Mouse (Mus musculus) thymus, postnatal 14 days (tissue): ENCODE data around the gene Cldn20.

Source experiments
- DNase-seq: peaks from one replicate; pipeline ENCODE4 v3.0.0; 2021

Gene Cldn20

GRCm38 (mm10) chr17:3532254-3532653 lies at the start of gene Cldn20:
Gene Cldn20 (plus strand): TSS chr17:3532554.
- no peak for DNase-seq

DNA sequence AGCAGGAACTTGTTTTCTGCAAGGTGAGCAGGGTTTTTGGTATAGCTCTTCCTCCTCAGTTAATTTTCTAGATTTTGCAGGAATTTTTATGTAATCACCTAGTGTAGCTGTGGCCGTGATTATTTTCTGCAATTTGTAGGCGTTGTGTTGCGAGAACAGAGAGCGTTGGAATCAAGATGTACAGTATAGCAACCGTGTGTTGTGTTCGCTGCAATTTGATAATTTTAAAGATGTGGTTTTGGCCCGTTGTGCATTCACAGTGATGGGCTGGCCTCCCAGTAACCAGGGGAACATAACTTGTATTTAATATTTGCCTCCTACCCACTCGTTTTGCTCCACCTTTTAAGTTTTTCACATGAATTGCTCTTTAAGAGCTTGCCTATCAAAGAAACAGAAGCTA lies 49.3 kb upstream of the Cldn20 start:
- DNase-seq: no peak

- DNase-seq: no peak
Observed at GRCm38 (mm10) chr17:3485851-3486250, 46.5 kb upstream of the Cldn20 start.

- no peak for DNase-seq
Observed at GRCm38 (mm10) chr17:3487211-3487610, 45.1 kb upstream of the Cldn20 start.

- no peak for DNase-seq
Observed at GRCm38 (mm10) chr17:3487721-3488601, 44.4 kb upstream of the Cldn20 start.

GRCm38 (mm10) chr17:3490216-3490895 lies 42.0 kb upstream of the Cldn20 start:
- DNase-seq: no peak

DNA sequence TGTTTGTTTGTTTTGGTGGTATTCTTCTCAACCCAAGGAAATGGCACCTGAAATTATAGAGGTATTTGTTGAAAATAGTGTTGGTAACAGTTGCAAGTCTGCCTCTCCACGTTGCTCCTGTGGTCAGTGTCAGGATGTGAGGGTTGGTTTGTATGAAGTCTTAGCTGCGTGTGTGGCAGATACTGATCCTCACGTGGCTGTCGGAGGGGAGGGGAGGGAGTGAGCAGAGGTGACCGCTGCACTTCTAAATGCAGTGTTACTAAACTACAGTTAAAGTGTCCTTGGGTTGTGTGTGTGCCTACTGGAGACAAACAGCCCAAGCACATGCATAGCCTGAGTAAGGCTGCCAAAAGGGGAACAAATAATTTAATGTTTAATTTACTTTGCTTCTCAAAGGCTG lies 41.3 kb upstream of the Cldn20 start:
- no peak for DNase-seq

DNA sequence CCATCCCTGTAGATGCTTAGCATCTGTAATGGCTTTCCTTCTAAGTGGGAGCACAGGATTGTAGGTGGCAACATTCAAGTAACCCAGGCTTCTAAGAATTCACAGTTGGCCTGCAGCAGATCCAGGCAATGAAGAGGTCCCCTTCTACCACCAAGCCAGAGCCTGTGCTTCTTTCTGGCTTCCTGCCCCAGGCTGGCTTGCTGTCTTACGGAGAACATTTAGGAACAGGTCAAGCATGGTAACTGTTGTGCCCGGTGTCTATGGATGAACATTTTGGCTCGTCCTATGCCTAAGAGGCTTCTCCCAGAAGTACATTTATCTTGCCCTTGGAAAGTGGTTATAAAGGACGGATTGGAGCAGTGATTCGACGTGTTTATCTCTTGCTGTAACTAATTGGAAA lies 40.7 kb upstream of the Cldn20 start:
- no peak for DNase-seq

DNA sequence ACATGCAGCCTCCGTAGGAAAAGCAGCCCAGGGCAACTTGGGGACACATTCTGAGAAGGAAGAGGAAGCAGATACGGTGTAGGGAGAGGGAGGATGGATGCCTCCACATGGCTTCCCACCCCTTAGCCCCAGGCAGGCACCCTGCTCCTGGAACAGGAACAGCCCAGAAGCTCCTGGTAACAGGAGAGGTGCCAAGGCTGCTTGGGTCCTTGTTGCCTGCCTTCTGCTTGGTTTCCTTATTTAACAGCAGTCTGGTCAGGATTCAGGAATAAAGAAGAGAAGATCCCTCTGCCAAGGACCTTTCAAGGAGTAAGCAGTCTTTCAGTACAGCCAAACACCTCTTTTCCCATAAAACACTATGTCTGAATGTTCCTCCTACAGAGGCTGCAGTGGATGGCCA lies 36.8 kb upstream of the Cldn20 start:
- no peak for DNase-seq

- DNase-seq: no peak
Observed at GRCm38 (mm10) chr17:3496080-3496479, 36.3 kb upstream of the Cldn20 start.

DNA sequence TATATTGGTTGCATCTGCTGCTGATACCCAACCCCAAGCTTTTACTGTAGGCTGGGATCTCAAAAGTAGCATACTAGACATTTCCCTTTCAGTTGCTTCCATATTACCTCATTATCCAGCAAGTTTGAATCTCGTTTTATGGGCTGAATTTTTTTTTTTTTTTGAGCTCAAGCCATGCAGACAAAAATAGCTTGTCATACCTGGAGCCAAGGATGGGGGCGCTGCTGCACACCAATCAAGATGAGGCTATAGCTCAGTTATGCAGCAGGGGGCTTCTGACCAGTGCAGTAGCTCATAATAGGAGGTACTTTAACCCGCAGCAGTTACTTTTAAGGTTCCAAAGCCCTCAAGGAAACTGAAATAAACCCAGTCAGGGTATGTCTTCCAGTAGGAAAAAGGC lies 34.3 kb upstream of the Cldn20 start:
- peak; percentile 56 for DNase-seq

- DNase-seq: no peak
Observed at GRCm38 (mm10) chr17:3498580-3498979, 33.8 kb upstream of the Cldn20 start.

- DNase-seq: no peak
Observed at GRCm38 (mm10) chr17:3499468-3499867, 32.9 kb upstream of the Cldn20 start.

DNA sequence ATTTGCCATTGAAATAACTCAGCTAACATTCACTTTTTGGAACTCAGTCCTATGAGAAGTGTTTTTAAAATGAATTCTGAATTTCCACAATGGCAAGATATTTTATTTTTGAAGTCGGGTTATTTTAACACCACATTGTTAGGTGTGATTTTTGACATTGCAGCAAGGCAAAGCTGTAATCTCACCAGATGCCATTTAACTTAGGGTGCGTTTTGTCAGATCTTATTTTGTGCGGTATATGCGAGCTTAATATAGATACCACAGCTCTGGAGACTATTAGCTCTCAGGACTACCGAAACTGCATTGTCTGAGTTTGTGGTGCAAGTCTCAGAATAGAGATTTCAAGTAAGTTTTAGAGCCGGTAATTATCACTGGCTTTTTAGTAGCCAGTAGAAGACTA lies 32.3 kb upstream of the Cldn20 start:
- no peak for DNase-seq

DNA sequence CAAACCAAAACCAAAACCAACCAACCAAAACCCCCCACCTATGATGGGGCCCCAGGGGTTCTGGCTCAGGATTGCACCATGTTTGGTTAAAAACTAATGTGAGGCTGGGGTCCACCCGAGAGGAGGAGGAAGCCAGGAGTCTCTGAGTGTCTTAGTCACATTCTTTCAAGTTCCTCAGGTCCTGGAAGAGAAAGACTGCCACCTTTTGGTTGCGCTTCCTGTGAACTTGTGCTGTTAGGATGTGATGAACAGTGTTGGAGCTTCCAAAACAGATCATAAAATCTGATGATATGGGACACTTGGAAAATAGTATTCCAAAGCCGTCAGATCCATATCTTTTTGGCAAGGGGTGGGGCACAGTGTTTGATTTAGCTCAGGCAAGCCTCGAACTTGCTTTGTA lies 31.4 kb upstream of the Cldn20 start:
- DNase-seq: no peak

- no peak for DNase-seq
Observed at GRCm38 (mm10) chr17:3505711-3506110, 26.6 kb upstream of the Cldn20 start.

DNA sequence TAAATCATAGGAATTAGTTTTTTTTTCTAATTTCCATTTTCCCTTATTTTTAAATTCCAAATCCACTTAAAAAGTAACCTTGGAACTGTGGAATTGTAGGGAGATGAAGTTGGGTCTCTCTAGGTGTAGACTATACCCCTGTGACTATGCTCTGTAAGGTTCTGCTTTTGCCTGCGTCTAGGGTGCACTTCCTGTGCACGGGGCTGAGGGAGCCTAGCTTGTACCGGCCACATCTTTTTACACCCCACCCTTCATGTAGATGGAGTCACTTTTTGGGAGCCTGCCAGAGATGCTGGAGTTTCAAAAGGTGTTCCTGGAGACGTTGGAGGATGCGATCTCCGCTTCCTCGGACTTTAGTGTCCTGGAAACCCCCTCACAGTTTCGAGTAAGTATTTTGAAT lies 25.8 kb upstream of the Cldn20 start:
- no peak for DNase-seq

- peak; percentile 58 for DNase-seq
Observed at GRCm38 (mm10) chr17:3509841-3510240, 22.5 kb upstream of the Cldn20 start.

DNA sequence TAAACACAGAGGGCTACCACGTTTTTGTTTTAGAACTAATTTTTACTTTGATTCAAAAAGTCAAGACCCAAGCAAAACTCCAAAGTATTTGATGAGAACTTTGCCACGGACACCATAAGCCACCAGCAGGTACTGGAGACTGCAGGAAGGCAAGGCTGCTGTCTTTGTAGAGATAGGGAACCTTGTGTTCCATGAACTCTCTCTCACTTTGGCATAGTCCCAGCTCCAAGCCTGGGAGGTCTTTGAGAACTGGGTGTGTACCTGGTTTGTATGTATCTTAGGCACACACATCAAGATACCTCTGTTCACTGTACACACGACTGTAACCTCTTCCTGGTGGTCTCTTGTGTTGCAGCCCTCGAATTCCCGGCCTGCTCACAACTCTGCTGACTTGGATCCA lies 18.0 kb upstream of the Cldn20 start:
- no peak for DNase-seq

GRCm38 (mm10) chr17:3515851-3516250 lies 16.5 kb upstream of the Cldn20 start:
- DNase-seq: no peak

- DNase-seq: no peak
Observed at GRCm38 (mm10) chr17:3516406-3516805, 15.9 kb upstream of the Cldn20 start.

DNA sequence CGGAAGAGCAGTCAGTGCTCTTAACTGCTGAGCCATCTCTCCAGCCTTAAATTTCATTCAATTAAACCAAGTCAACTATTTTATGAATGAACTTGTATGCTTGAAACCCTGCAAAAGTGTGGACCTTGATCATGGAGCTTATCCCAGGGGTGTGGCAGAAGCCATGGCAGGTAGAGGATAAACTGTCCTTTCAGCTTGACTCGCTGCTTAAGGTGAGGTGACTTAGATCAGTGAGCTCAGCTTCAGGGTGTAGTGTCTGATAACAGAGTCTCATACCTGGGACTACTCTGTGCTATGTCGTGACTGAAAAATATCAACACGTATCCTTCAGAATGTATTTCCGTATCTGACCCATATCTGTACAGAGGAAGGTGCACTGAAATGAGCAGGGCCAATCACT lies 12.0 kb upstream of the Cldn20 start:
- no peak for DNase-seq

- DNase-seq: no peak
Observed at GRCm38 (mm10) chr17:3527841-3528471, 4.4 kb upstream of the Cldn20 start.

DNA sequence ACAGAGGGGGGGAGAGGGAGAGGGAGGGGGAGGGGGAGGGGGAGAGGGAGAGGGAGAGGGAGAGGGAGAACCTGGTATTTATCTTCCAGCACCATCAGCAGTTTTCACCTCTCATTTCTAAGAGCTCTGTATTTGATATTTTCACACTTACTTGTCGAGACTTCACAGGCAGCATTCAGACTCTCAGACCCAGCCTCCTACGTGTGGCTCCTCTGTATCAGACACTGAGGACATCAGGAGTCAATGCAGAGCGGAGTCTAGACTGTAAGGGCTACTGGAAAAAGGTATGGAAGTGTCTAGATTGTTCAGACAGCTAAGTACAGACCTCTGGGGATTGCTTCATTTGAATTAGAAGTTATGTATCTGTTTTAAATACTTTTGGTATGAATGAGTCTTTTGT lies 2.8 kb upstream of the Cldn20 start:
- DNase-seq: no peak
